Mouse (Mus musculus) mature B cell (primary cell): Measurements from ENCODE around the gene Zbtb46.

Experiments used
- in situ Hi-C: fragments of 300-500 bp; cut with MboI; formaldehyde crosslinking; loops from 2 replicates; pipeline ENCODE4 v1.14.3; 2019

Gene Zbtb46

GRCm38 (mm10) chr2:181465423-181465822, 6.2 kb upstream of the Zbtb46 start:
- in situ Hi-C loops = no loop called here

- in situ Hi-C loops = no loop called here
These were observed 3.9 kb upstream of the Zbtb46 start for GRCm38 (mm10) chr2:181463008-181463738.

GRCm38 (mm10) chr2:181462604-181463003, 3.4 kb upstream of the Zbtb46 start:
- in situ Hi-C loops = no loop called here

GRCm38 (mm10) chr2:181461536-181462100, 2.4 kb upstream of the Zbtb46 start:
- in situ Hi-C loops = no loop called here

- in situ Hi-C loops = no loop called here
These were observed 721 bp upstream of the Zbtb46 start for GRCm38 (mm10) chr2:181459673-181460621.

- in situ Hi-C loops = no loop called here
These were observed 644 bp downstream of the Zbtb46 start for GRCm38 (mm10) chr2:181458411-181459152.

GRCm38 (mm10) chr2:181457831-181458230, 1.4 kb downstream of the Zbtb46 start:
- in situ Hi-C loops = no loop called here

GRCm38 (mm10) chr2:181455899-181456298, 3.3 kb downstream of the Zbtb46 start:
- in situ Hi-C loops = no loop called here

- in situ Hi-C loops = no loop called here
These were observed 6.0 kb downstream of the Zbtb46 start for GRCm38 (mm10) chr2:181453274-181453673.

- in situ Hi-C loops = no loop called here
These were observed 7.0 kb downstream of the Zbtb46 start for GRCm38 (mm10) chr2:181452181-181452580.

GRCm38 (mm10) chr2:181443016-181443415, 16.2 kb downstream of the Zbtb46 start:
- in situ Hi-C loops = no loop called here

GRCm38 (mm10) chr2:181438176-181438575, 21.1 kb downstream of the Zbtb46 start:
- in situ Hi-C loops = no loop called here

GRCm38 (mm10) chr2:181436246-181436645, 23.0 kb downstream of the Zbtb46 start:
- in situ Hi-C loops = no loop called here

- in situ Hi-C loops = no loop called here
These were observed 35.4 kb downstream of the Zbtb46 start for GRCm38 (mm10) chr2:181423834-181424233.

- in situ Hi-C loops = no loop called here
These were observed 38.2 kb downstream of the Zbtb46 start for GRCm38 (mm10) chr2:181420903-181421638.

GRCm38 (mm10) chr2:181420426-181420825, 38.8 kb downstream of the Zbtb46 start:
- in situ Hi-C loops = no loop called here

- in situ Hi-C loops = no loop called here
These were observed 39.9 kb downstream of the Zbtb46 start for GRCm38 (mm10) chr2:181419359-181419758.

GRCm38 (mm10) chr2:181415945-181416344, 43.3 kb downstream of the Zbtb46 start:
- in situ Hi-C loops = no loop called here

- in situ Hi-C loops = no loop called here
These were observed 46.1 kb downstream of the Zbtb46 start for GRCm38 (mm10) chr2:181413141-181413540.

GRCm38 (mm10) chr2:181410760-181411473, 48.3 kb downstream of the Zbtb46 start:
- in situ Hi-C loops = no loop called here
